In the genomic region with DNA sequence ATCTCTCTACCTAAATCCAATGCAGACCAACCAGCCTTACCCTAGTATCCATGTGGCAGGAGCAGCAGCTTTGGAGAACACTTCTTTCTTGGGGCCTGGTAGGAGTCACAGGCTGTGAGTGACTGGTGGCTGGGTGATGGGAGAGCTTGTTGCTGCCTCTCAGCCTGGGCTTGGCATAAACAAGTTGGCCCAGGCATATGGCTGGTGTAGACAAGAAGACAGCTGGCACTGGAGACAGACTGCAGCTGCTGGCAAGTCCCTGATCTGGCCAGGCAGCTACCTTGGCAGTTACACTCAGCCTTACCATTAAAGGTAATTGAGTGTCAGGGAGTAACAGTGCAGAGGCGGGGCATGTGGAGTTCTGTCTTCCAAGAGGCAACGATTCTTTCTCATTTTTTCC, we compare ENCODE assay signal across 9 mouse cellular contexts. TPM values are rescaled to one million over a fixed set of nuclear protein-coding genes. Genes with fewer than 3 reads are reported as not detected.
DNase-seq lines count a peak whose midpoint lies in the region; ATAC-seq and TF ChIP-seq lines count a peak whose summit lies in the region.
"Had no signal": no experiment of that assay in that cellular context is flagged by ENCODE, and none has a peak within 500 bp of the region (broad histone marks: within the 10 kb centered on the region; RNA-seq: fewer than 3 reads in every experiment).

No protein-coding gene starts in this region.

- no peaks in the 10 kb centered on the region for H3K27me3 ChIP-seq in heart, adult 2 months (ENCODE audit: control insufficient read depth, insufficient read depth, low read length)
- H3K27me3 ChIP-seq in heart, embryonic 12.5 days (replicated peaks) = peaks cover 4% of the 10 kb centered on the region; the same call in 1 of the 2 replicates
- H3K27me3 ChIP-seq in kidney, embryonic 15.5 days = no peaks in the 10 kb centered on the region
- no peaks in the 10 kb centered on the region for H3K27me3 ChIP-seq in lung, embryonic 14.5 days (ENCODE audit: insufficient read depth, low read length)

- H3K4me3 ChIP-seq in heart, adult 2 months = no peak overlapping the region
- H3K4me3 ChIP-seq in heart, embryonic 12.5 days = no peak overlapping the region
- H3K4me3 ChIP-seq in kidney, embryonic 15.5 days (replicated peaks) = no peak overlapping the region
- H3K4me3 ChIP-seq in lung, embryonic 14.5 days (ENCODE audit: low read depth, low read length) = no peak overlapping the region

- H3K36me3 ChIP-seq in heart, adult 2 months (ENCODE audit: control insufficient read depth, insufficient read depth, low read length) = peaks cover 22% of the 10 kb centered on the region
- no peaks in the 10 kb centered on the region for H3K36me3 ChIP-seq in heart, embryonic 12.5 days
- H3K36me3 ChIP-seq in kidney, embryonic 15.5 days = no peaks in the 10 kb centered on the region
- H3K36me3 ChIP-seq in lung, embryonic 14.5 days (ENCODE audit: insufficient read depth) = no peaks in the 10 kb centered on the region

- peaks cover 26% of the 10 kb centered on the region for H3K4me1 ChIP-seq in heart, adult 2 months (ENCODE audit: control insufficient read depth, insufficient read depth, low read length)
- peaks cover 5% of the 10 kb centered on the region for H3K4me1 ChIP-seq in heart, embryonic 12.5 days (replicated peaks)
- peaks cover 8% of the 10 kb centered on the region for H3K4me1 ChIP-seq in kidney, embryonic 15.5 days
- peaks cover 3% of the 10 kb centered on the region; the same call in 1 of the 2 replicates for H3K4me1 ChIP-seq in lung, embryonic 14.5 days (ENCODE audit: insufficient read depth)

- ATAC-seq in heart, embryonic 12.5 days (ENCODE audit: insufficient number of reproducible peaks, low FRiP score) = no peak
- peak; percentile 84 for ATAC-seq in frontal cortex, adult (ENCODE audit: low TSS enrichment)
- ATAC-seq in kidney, embryonic 15.5 days (replicated peaks; ENCODE audit: low FRiP score) = 0 out of 2 replicates have a peak, but pooled peaks have one; percentile 25
- peak; percentile 58; the same call in 1 of the 2 replicates for ATAC-seq in lung, embryonic 14.5 days (ENCODE audit: insufficient read depth)
- ATAC-seq in activated CD4-positive, CD25-positive, alpha-beta regulatory T cell, adult 4 months = no peak

- H3K79me2 ChIP-seq in heart, adult 2 months (replicated peaks; ENCODE audit: control insufficient read depth, insufficient read depth, low read length) = peaks cover 3% of the 10 kb centered on the region

- H3K9ac ChIP-seq in heart, adult 2 months (ENCODE audit: low read depth, low read length) = no peak overlapping the region
- no peak overlapping the region for H3K9ac ChIP-seq in heart, embryonic 12.5 days
- H3K9ac ChIP-seq in kidney, embryonic 15.5 days = no peak overlapping the region
- no peak overlapping the region for H3K9ac ChIP-seq in lung, embryonic 14.5 days

- no peak overlapping the region for H3K4me2 ChIP-seq in heart, embryonic 12.5 days
- no peak overlapping the region for H3K4me2 ChIP-seq in kidney, embryonic 15.5 days
- no peak overlapping the region for H3K4me2 ChIP-seq in lung, embryonic 14.5 days

- peak overlapping the region; percentile 83 for H3K27ac ChIP-seq in heart, adult 2 months
- no peak overlapping the region for H3K27ac ChIP-seq in heart, embryonic 12.5 days (ENCODE audit: poor library complexity, severe bottlenecking)
- H3K27ac ChIP-seq in kidney, embryonic 15.5 days = no peak overlapping the region
- H3K27ac ChIP-seq in lung, embryonic 14.5 days (ENCODE audit: low read depth) = no peak overlapping the region
- H3K27ac ChIP-seq: macrophage had no signal

- TF ChIP-seq POLR2A in heart, adult 2 months (IDR thresholded peaks at IDR 0.05; ENCODE audit: insufficient read depth, low read depth, low read length) = peak; percentile 60

- DNase-seq in heart, adult 2 months = peak; percentile 49 to 85
- DNase-seq in adrenal gland, postnatal 25 days = peak; percentile 13
- DNase-seq in lung, embryonic 14.5 days = peak; percentile 42
- DNase-seq in spleen, postnatal 4 days (ENCODE audit: low spot score in 2 of 2) = no peak

- H3K9me3 ChIP-seq in heart, embryonic 12.5 days (replicated peaks) = no peaks in the 10 kb centered on the region
- H3K9me3 ChIP-seq in kidney, embryonic 15.5 days (replicated peaks) = no peaks in the 10 kb centered on the region
- H3K9me3 ChIP-seq in lung, embryonic 14.5 days (ENCODE audit: low read depth, low read length) = no peaks in the 10 kb centered on the region

- peak; percentile 74 for TF ChIP-seq EP300 in heart, adult 2 months (IDR thresholded peaks at IDR 0.05; ENCODE audit: insufficient read depth, low read depth, low read length)

- WGBS in heart, adult 2 months = 56% methylated on average over 2 of the region's 2 CpGs
- WGBS in heart, embryonic 12.5 days = 61% methylated on average over 2 of the region's 2 CpGs
- WGBS in kidney, embryonic 15.5 days = 65% methylated on average over 2 of the region's 2 CpGs
- WGBS in lung, embryonic 14.5 days = 70% methylated on average over 2 of the region's 2 CpGs

- intact Hi-C loops in heart, adult 2 months (cut with DNase I) = no loop called here

- no peak for TF ChIP-seq CTCF in heart, adult 2 months (IDR thresholded peaks at IDR 0.05)
- TF ChIP-seq CTCF in lung, embryonic 14.5 days (IDR thresholded peaks at IDR 0.05; ENCODE audit: low read depth) = no peak

RNA-seq across cellular contexts. Expression of a gene that starts 16.0 kb away (rescaled TPM):
- 10 to 100 TPM; 14.4 to 21.4 TPM for total RNA-seq in heart, adult 2 months (2021)
- polyA plus RNA-seq in heart, adult 2 months (2012; rRNA removed) = 37.5 and 40.6 TPM in 2 replicates
- 3.1 and 3.4 TPM in 2 replicates for polyA plus RNA-seq in heart, embryonic 12.5 days (2016; fragmentation: Nextera tagmentation; extraction: Ambion mirVana)
- total RNA-seq in adrenal gland, postnatal 25 days (2021) = 14.7 and 26.0 TPM in 2 replicates
- 13.3 and 13.5 TPM in 2 replicates for polyA plus RNA-seq in kidney, embryonic 15.5 days (2015; fragmentation: Nextera tagmentation; extraction: Ambion mirVana)
- polyA plus RNA-seq in lung, embryonic 14.5 days (2014; fragmentation: Nextera tagmentation; extraction: Ambion mirVana) = 12.9 and 13.2 TPM in 2 replicates
- 10 to 100 TPM; 15.7 to 20.9 TPM for polyA plus RNA-seq in activated CD4-positive, CD25-positive, alpha-beta regulatory T cell, adult 4 months (2017; shearing (Covaris generic))

Comparison
In these comparisons a context has a peak if more than half of its experiments do, and no peak if none do; other contexts are left out.
1. DNase-seq: peak in heart, adult 2 months (2 of 2), adrenal gland, postnatal 25 days (single experiment) and lung, embryonic 14.5 days (single experiment); none in spleen, postnatal 4 days (0 of 2).
2. ATAC-seq: peak in frontal cortex, adult (single experiment), kidney, embryonic 15.5 days (single experiment) and lung, embryonic 14.5 days (single experiment); none in heart, embryonic 12.5 days (single experiment) and activated CD4-positive, CD25-positive, alpha-beta regulatory T cell, adult 4 months (single experiment).